Mouse (Mus musculus) embryo, embryonic 11 days (tissue): Measurements from ENCODE around the gene Calcb.

Experiments used
- DNase-seq: peaks from one replicate; pipeline ENCODE4 v3.0.0-alpha.2; 2015

The Calcb gene

DNA sequence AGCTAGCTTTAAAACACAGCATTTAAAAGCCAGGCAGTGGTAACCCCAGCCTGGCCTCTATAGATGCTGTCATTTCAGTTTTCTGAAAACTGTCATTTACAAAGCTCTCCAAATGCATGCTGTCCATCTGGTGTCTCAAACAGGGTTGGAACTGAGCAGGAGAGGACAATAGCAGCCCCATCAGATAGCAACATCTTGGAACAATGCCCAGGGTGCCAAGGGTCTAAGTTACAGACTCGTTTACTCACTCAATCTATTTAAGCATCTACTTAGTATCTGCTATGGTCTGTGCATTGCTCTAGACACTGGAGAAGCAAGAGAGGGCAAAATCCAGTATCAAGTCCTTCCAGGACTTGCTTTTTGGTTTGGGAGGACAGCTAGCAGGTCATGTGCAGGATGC, 35.8 kb downstream of the Calcb start:
- DNase-seq, result no peak

DNA sequence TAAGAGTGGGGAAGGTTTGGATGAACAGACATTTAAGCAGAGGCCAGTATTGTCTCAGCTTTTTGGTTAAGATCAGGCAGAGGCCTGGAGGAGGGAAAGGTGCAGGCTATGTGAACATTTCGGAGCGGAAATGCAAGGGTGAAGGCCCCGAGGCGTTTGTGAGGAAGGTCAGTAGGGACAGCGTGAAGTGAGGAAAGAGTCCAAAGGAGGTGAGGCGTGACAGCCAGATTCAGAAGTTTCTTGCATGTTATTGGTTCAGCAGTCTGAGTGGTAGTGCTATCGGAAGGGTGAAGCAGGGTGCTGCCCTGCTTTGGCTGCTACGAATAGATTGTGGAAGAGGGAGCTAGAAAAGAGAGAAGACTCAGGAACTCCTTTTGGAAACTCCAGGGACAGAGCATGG, 36.2 kb downstream of the Calcb start:
- no peak for DNase-seq

DNA sequence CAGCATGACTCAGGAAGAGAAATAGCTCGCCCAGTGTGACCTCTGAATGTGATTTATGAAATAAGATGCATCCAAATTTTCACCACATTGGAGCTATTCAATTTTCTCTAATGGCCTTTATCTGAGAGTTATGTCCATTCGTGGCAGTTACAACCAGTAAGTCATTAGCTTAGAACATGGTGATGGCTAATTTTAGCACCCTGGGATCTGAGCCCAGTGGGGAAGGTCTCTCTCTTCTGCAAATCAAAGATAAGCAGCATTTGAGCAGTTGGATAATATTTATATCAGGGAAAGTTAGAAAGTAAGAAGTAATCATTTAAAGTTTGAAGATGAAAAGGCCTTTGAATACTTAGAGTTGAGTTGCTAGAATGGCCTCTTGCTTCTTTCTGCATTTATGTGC, 44.2 kb downstream of the Calcb start:
- DNase-seq, result no peak

DNA sequence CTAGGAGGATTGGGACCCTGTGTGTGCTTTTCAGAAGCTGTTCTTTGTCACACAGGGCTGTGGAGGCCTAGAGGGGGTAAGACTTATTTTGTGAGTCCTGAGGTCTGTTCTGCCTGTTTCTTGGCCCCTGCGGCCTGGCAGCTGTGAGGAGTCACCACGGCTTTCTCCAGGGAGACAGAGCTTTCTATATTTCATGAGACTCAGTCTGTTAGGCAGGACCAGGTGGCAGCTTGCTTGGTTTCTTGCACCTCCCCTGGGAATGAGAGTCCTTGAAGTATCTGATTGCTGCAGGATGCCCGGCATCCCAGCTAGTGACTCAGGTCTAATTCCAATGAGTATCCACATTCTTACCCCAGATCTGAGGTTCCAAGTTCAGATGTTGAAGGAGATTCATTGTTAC, 46.8 kb downstream of the Calcb start:
- no peak for DNase-seq

DNA sequence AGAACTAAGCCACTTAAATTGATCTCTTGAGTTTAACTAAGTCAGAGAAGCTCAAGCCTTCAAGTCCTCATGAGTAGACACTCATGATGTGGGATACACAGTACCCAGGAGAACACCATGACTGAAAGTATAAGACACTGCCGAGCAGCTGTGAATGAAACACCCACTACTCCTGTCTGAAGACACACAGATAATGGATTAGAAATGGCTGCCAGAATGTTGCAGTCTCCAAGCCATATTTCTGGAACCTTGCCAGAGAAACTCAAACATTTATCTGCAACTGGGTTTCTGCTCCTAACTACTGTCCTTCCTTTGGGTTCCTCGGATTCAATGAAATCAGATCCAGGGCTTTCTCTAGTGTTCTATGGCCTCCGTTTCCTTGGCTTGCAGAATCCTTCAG, 48.1 kb downstream of the Calcb start:
- DNase-seq, result no peak

- DNase-seq, result no peak
Measured at GRCm38 (mm10) chr7:114768516-114768915, 50.1 kb downstream of the Calcb start.

- no peak for DNase-seq
Measured at GRCm38 (mm10) chr7:114769041-114769440, 50.6 kb downstream of the Calcb start.

GRCm38 (mm10) chr7:114770586-114770985, 52.1 kb downstream of the Calcb start:
- DNase-seq, result no peak

GRCm38 (mm10) chr7:114771801-114772200, 53.4 kb downstream of the Calcb start:
- no peak for DNase-seq
